Mouse (Mus musculus): Measurements from ENCODE around the gene Dlgap3. TPM values are rescaled to one million over a fixed set of nuclear protein-coding genes. Genes with fewer than 3 reads are reported as not detected.

Dlgap3 gene
- polyA plus RNA-seq, 1 experiment from 2014 or later: 5.7 TPM

GRCm38 (mm10) chr4:127179469-127180449 lies 10.8 kb downstream of the Dlgap3 start:
- no peaks in the 10 kb centered on the region for H3K36me3 ChIP-seq (ENCODE audit: control insufficient read depth, insufficient read depth, low read length)
- H3K9ac ChIP-seq (ENCODE audit: low read length): no peak overlapping the region
- H3K27ac ChIP-seq (ENCODE audit: low read depth, low read length): no peak overlapping the region
- no peak overlapping the region for H3K4me3 ChIP-seq (ENCODE audit: low read depth, low read length)
- H3K9me3 ChIP-seq (ENCODE audit: control insufficient read depth, low read length): no peaks in the 10 kb centered on the region
- ATAC-seq (ENCODE audit: insufficient read depth, low FRiP score, low TSS enrichment) (no peak), DNase-seq (ENCODE audit: low spot score) (no peak)
- WGBS: 12% methylated on average over 19 of the region's 19 CpGs
- no peak overlapping the region for H3K4me2 ChIP-seq (ENCODE audit: low read depth)
- H3K4me1 ChIP-seq (ENCODE audit: control insufficient read depth, insufficient read depth, low read length): no peaks in the 10 kb centered on the region
- no peaks in the 10 kb centered on the region for H3K27me3 ChIP-seq (ENCODE audit: control insufficient read depth, insufficient read depth, low read length)

- ATAC-seq (ENCODE audit: insufficient read depth, low FRiP score, low TSS enrichment): no peak
- Histone ChIP-seq H3K4me2 (ENCODE audit: low read depth) (no peak overlapping the region), H3K9me3 (ENCODE audit: control insufficient read depth, low read length) (no peaks in the 10 kb centered on the region), H3K36me3 (ENCODE audit: control insufficient read depth, insufficient read depth, low read length) (no peaks in the 10 kb centered on the region), H3K9ac (ENCODE audit: low read length) (no peak overlapping the region), H3K4me1 (ENCODE audit: control insufficient read depth, insufficient read depth, low read length) (no peaks in the 10 kb centered on the region), H3K4me3 (ENCODE audit: low read depth, low read length) (no peak overlapping the region), H3K27ac (ENCODE audit: low read depth, low read length) (no peak overlapping the region), H3K27me3 (ENCODE audit: control insufficient read depth, insufficient read depth, low read length) (no peaks in the 10 kb centered on the region)
- no peak for DNase-seq (ENCODE audit: low spot score)
- WGBS: 82% methylated on average over 3 of the region's 3 CpGs
These were observed 11.4 kb downstream of the Dlgap3 start for GRCm38 (mm10) chr4:127180450-127180840.

- Histone ChIP-seq H3K4me3 (ENCODE audit: low read depth, low read length) (no peak overlapping the region), H3K36me3 (ENCODE audit: control insufficient read depth, insufficient read depth, low read length) (no peaks in the 10 kb centered on the region), H3K4me1 (ENCODE audit: control insufficient read depth, insufficient read depth, low read length) (no peaks in the 10 kb centered on the region), H3K9ac (ENCODE audit: low read length) (no peak overlapping the region), H3K27me3 (ENCODE audit: control insufficient read depth, insufficient read depth, low read length) (no peaks in the 10 kb centered on the region), H3K9me3 (ENCODE audit: control insufficient read depth, low read length) (no peaks in the 10 kb centered on the region), H3K27ac (ENCODE audit: low read depth, low read length) (no peak overlapping the region), H3K4me2 (ENCODE audit: low read depth) (no peak overlapping the region)
- DNase-seq (ENCODE audit: low spot score): no peak
- no peak for ATAC-seq (ENCODE audit: insufficient read depth, low FRiP score, low TSS enrichment)
- WGBS: 88% methylated on average over 9 of the region's 9 CpGs
These were observed 12.0 kb downstream of the Dlgap3 start for GRCm38 (mm10) chr4:127181010-127181409.

- DNase-seq (ENCODE audit: low spot score): no peak
- ATAC-seq (ENCODE audit: insufficient read depth, low FRiP score, low TSS enrichment): no peak
- H3K27me3 ChIP-seq (ENCODE audit: control insufficient read depth, insufficient read depth, low read length): no peaks in the 10 kb centered on the region
- H3K9me3 ChIP-seq (ENCODE audit: control insufficient read depth, low read length): no peaks in the 10 kb centered on the region
- H3K36me3 ChIP-seq (ENCODE audit: control insufficient read depth, insufficient read depth, low read length): no peaks in the 10 kb centered on the region
- H3K4me2 ChIP-seq (ENCODE audit: low read depth): no peak overlapping the region
- WGBS: 89% methylated on average over 5 of the region's 5 CpGs
- no peak overlapping the region for H3K4me3 ChIP-seq (ENCODE audit: low read depth, low read length)
- no peak overlapping the region for H3K9ac ChIP-seq (ENCODE audit: low read length)
- H3K27ac ChIP-seq (ENCODE audit: low read depth, low read length): no peak overlapping the region
- no peaks in the 10 kb centered on the region for H3K4me1 ChIP-seq (ENCODE audit: control insufficient read depth, insufficient read depth, low read length)
These were observed 14.9 kb downstream of the Dlgap3 start for GRCm38 (mm10) chr4:127183867-127184266.

GRCm38 (mm10) chr4:127190921-127191320 lies 21.9 kb downstream of the Dlgap3 start:
- no peak overlapping the region for H3K27ac ChIP-seq (ENCODE audit: low read depth, low read length)
- H3K9me3 ChIP-seq (ENCODE audit: control insufficient read depth, low read length): no peaks in the 10 kb centered on the region
- no peak overlapping the region for H3K9ac ChIP-seq (ENCODE audit: low read length)
- ATAC-seq (ENCODE audit: insufficient read depth, low FRiP score, low TSS enrichment) (no peak), DNase-seq (ENCODE audit: low spot score) (no peak)
- 86% methylated on average over 6 of the region's 6 CpGs for WGBS
- no peaks in the 10 kb centered on the region for H3K4me1 ChIP-seq (ENCODE audit: control insufficient read depth, insufficient read depth, low read length)
- no peak overlapping the region for H3K4me3 ChIP-seq (ENCODE audit: low read depth, low read length)
- no peaks in the 10 kb centered on the region for H3K27me3 ChIP-seq (ENCODE audit: control insufficient read depth, insufficient read depth, low read length)
- no peak overlapping the region for H3K4me2 ChIP-seq (ENCODE audit: low read depth)
- no peaks in the 10 kb centered on the region for H3K36me3 ChIP-seq (ENCODE audit: control insufficient read depth, insufficient read depth, low read length)

GRCm38 (mm10) chr4:127192704-127193103 lies 23.7 kb downstream of the Dlgap3 start:
- no peaks in the 10 kb centered on the region for H3K36me3 ChIP-seq (ENCODE audit: control insufficient read depth, insufficient read depth, low read length)
- no peaks in the 10 kb centered on the region for H3K9me3 ChIP-seq (ENCODE audit: control insufficient read depth, low read length)
- H3K27ac ChIP-seq (ENCODE audit: low read depth, low read length): no peak overlapping the region
- no peak overlapping the region for H3K4me2 ChIP-seq (ENCODE audit: low read depth)
- H3K4me3 ChIP-seq (ENCODE audit: low read depth, low read length): no peak overlapping the region
- H3K9ac ChIP-seq (ENCODE audit: low read length): no peak overlapping the region
- 81% methylated on average over 8 of the region's 8 CpGs for WGBS
- ATAC-seq (ENCODE audit: insufficient read depth, low FRiP score, low TSS enrichment) (no peak), DNase-seq (ENCODE audit: low spot score) (no peak)
- H3K27me3 ChIP-seq (ENCODE audit: control insufficient read depth, insufficient read depth, low read length): peaks cover 2% of the 10 kb centered on the region; the same call in 1 of the 2 replicates
- H3K4me1 ChIP-seq (ENCODE audit: control insufficient read depth, insufficient read depth, low read length): no peaks in the 10 kb centered on the region

GRCm38 (mm10) chr4:127193378-127194155 lies 24.6 kb downstream of the Dlgap3 start:
- Histone ChIP-seq H3K27ac (ENCODE audit: low read depth, low read length) (no peak overlapping the region), H3K4me2 (ENCODE audit: low read depth) (no peak overlapping the region), H3K36me3 (ENCODE audit: control insufficient read depth, insufficient read depth, low read length) (no peaks in the 10 kb centered on the region), H3K4me1 (ENCODE audit: control insufficient read depth, insufficient read depth, low read length) (no peaks in the 10 kb centered on the region), H3K9ac (ENCODE audit: low read length) (no peak overlapping the region), H3K9me3 (ENCODE audit: control insufficient read depth, low read length) (no peaks in the 10 kb centered on the region), H3K27me3 (ENCODE audit: control insufficient read depth, insufficient read depth, low read length) (peaks cover 2% of the 10 kb centered on the region; the same call in 1 of the 2 replicates), H3K4me3 (ENCODE audit: low read depth, low read length) (no peak overlapping the region)
- DNase-seq (ENCODE audit: low spot score) (no peak), ATAC-seq (ENCODE audit: insufficient read depth, low FRiP score, low TSS enrichment) (no peak)
- WGBS: 74% methylated on average over 14 of the region's 14 CpGs

- Histone ChIP-seq H3K9ac (ENCODE audit: low read length) (no peak overlapping the region), H3K9me3 (ENCODE audit: control insufficient read depth, low read length) (no peaks in the 10 kb centered on the region), H3K36me3 (ENCODE audit: control insufficient read depth, insufficient read depth, low read length) (no peaks in the 10 kb centered on the region), H3K27me3 (ENCODE audit: control insufficient read depth, insufficient read depth, low read length) (peaks cover 2% of the 10 kb centered on the region; the same call in 1 of the 2 replicates), H3K4me3 (ENCODE audit: low read depth, low read length) (no peak overlapping the region), H3K27ac (ENCODE audit: low read depth, low read length) (no peak overlapping the region), H3K4me1 (ENCODE audit: control insufficient read depth, insufficient read depth, low read length) (no peaks in the 10 kb centered on the region), H3K4me2 (ENCODE audit: low read depth) (no peak overlapping the region)
- 82% methylated on average over 25 of the region's 25 CpGs for WGBS
- DNase-seq (ENCODE audit: low spot score) (no peak), ATAC-seq (ENCODE audit: insufficient read depth, low FRiP score, low TSS enrichment) (no peak)
These were observed 25.7 kb downstream of the Dlgap3 start for GRCm38 (mm10) chr4:127194477-127195269.
